Mouse (Mus musculus) liver, embryonic 14.5 days (tissue): ENCODE measurements around the gene Ube4b. TPM values are rescaled to one million over a fixed set of nuclear protein-coding genes. Genes with fewer than 3 reads are reported as not detected.

Experiments
- ATAC-seq: fragments of 200-750 bp; cut with Nextera tagmentation; 2 replicates; pipeline ENCODE4 v1.8.0; 2017; ENCODE audit warnings: moderate number of reproducible peaks, mild to moderate bottlenecking, moderate library complexity; ENCODE audit not compliant: insufficient read depth
- DNase-seq, 3 experiments: peaks; one replicate each; pipeline ENCODE4 v3.0.0-alpha.2; 2012 to 2013; ENCODE audit warnings: low read depth in 3 of 3, low spot score in 3 of 3
- H3K27ac ChIP-seq: fragments of 300-500 bp; sonication (generic); 2 replicates; pipeline ENCODE4 v1.5.1; 2014; ENCODE audit warnings: moderate library complexity, mild to moderate bottlenecking, control low read depth, inconsistent platforms
- H3K27me3 ChIP-seq: fragments of 300-500 bp; sonication (generic); 2 replicates; pipeline ENCODE4 v1.6.1; 2014; ENCODE audit warnings: mild to moderate bottlenecking, low read length, moderate library complexity; ENCODE audit not compliant: control insufficient read depth, insufficient read depth
- H3K36me3 ChIP-seq: fragments of 300-500 bp; sonication (generic); replicated peaks from 2 replicates; pipeline ENCODE4 v1.6.1; 2014; ENCODE audit warnings: low read depth; ENCODE audit not compliant: control insufficient read depth, insufficient read depth
- H3K4me1 ChIP-seq, 2 experiments: fragments of 200-500 bp in 1 of 2; fragments of 300-500 bp in 1 of 2; sonication (generic) in 1 of 2; replicated peaks; 2 replicates each; pipeline ENCODE4 v1.6.1; 2012 to 2014; ENCODE audit warnings: antibody characterized with exemption in 1 of 2, inconsistent platforms in 1 of 2, low read length in 1 of 2; ENCODE audit not compliant: control insufficient read depth in 2 of 2, insufficient read depth in 2 of 2
- H3K4me2 ChIP-seq: fragments of 300-500 bp; sonication (generic); 2 replicates; pipeline ENCODE4 v1.6.1; 2014; ENCODE audit warnings: low read depth, mild to moderate bottlenecking, control low read depth, moderate library complexity
- H3K4me3 ChIP-seq, 2 experiments: fragments of 200-500 bp in 1 of 2; fragments of 300-500 bp in 1 of 2; sonication (generic) in 1 of 2; 2 replicates each; pipeline ENCODE4 v1.5.1; 2012 to 2014; ENCODE audit warnings: low read depth in 2 of 2, low read length in 2 of 2, mild to moderate bottlenecking in 2 of 2, control low read depth in 1 of 2, inconsistent platforms in 1 of 2, moderate library complexity in 1 of 2; ENCODE audit not compliant: insufficient read depth in 1 of 2
- H3K9ac ChIP-seq: fragments of 300-500 bp; sonication (generic); replicated peaks from 2 replicates; pipeline ENCODE4 v1.6.1; 2014; ENCODE audit warnings: mild to moderate bottlenecking, control low read depth, moderate library complexity
- H3K9me3 ChIP-seq: fragments of 300-500 bp; sonication (generic); 2 replicates; pipeline ENCODE4 v1.6.1; 2016; ENCODE audit warnings: low read length, mixed read lengths; ENCODE audit not compliant: control insufficient read depth
- CTCF ChIP-seq: IDR thresholded peaks from 2 replicates; pipeline ENCODE4 v1.5.1; 2016; ENCODE audit warnings: antibody characterized with exemption, low read depth, control low read depth
- EP300 ChIP-seq: IDR thresholded peaks from 2 replicates; pipeline ENCODE4 v1.6.1; 2016; ENCODE audit warnings: antibody characterized with exemption, low read depth
- WGBS: fragments of 180-500 bp; shearing (Covaris S2); extraction: QIAGEN DNeasy Blood & Tissue Kit; methylation state at CpG from one replicate; pipeline ENCODE4 v1.1.7; 2014; ENCODE audit not compliant: insufficient replicate concordance; 5-methylcytosine and 5-hydroxymethylcytosine counted together
- polyA plus RNA-seq, 2 experiments: library from polyadenylated mRNA; depleted of rRNA in 1 of 2; stranded (reverse) in 1 of 2; unstranded in 1 of 2; fragments of >200 nt; fragmentation: Nextera tagmentation in 1 of 2; extraction: Ambion mirVana in 1 of 2; gene quantifications; 2 replicates each; pipeline versions ENCODE4 v1.2.1 to v1.2.3; 2012 to 2014

Ube4b gene
- polyA plus RNA-seq, 2 experiments = 8.2 to 16.7 TPM

DNA sequence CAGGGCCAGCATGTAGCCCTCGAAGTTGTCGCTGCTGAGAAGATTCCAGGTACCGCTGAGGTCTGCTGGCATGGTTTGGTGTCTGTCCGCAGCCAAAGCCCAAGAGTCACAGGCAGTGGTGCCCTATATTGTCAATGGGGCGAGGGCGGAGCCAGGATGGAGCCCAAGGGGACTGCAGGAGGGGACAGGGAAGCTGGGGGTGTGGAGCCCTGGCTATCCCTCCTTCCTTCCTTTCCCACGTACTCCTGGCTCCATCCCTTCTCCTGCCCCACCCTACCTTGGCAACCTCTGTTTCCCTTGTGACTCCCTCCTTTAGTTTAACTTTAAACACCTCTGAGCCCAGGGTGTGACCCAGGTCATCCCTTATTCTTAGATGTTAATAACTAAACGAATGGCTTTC, 28.3 kb upstream of the Ube4b start, which contains the start of gene Rbp7:
TSS of gene Rbp7 (minus strand) at position 100 of the 400 bp plus-strand sequence.
- H3K4me2 ChIP-seq = no peak within 1 kb of the TSS
- TF ChIP-seq CTCF (no peak), EP300 (no peak)
- H3K9ac ChIP-seq = no peak within 1 kb of the TSS
- WGBS = 53% methylated on average over 8 of the region's 8 CpGs
- H3K27me3 ChIP-seq = no peaks in the 10 kb centered on the region
- no peaks in the 10 kb centered on the region for H3K36me3 ChIP-seq
- no peak for DNase-seq
- H3K4me1 ChIP-seq = no peaks in the 10 kb centered on the region
- no peak for ATAC-seq
- H3K27ac ChIP-seq = no peak within 1 kb of the TSS
- no peaks in the 10 kb centered on the region for H3K9me3 ChIP-seq
- no peak within 1 kb of the TSS for H3K4me3 ChIP-seq

DNA sequence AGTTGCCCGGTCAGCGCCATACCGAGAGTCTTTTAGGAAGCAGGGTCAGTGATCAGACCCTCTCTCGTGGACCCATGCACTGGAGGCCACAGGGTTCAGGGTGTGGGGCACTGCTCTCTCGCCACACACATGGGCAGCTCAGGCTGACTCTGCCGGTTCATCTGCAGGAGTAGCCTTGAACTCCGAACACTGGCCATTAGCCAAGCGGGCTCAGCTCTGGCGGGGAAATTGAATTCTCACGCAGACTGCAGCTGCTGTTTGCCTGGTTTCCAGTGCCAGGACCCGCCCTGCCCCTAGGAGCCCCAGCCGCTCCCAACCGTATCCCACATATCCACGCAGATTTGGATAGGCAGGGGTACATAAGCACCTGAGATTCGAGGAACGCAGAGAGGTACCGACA, 27.7 kb upstream of the Ube4b start:
- 73% methylated on average over 17 of the region's 17 CpGs for WGBS
- Histone ChIP-seq H3K9me3 (no peaks in the 10 kb centered on the region), H3K27me3 (no peaks in the 10 kb centered on the region), H3K36me3 (no peaks in the 10 kb centered on the region), H3K4me1 (no peaks in the 10 kb centered on the region), H3K27ac (no peak overlapping the region), H3K4me3 (no peak overlapping the region), H3K9ac (no peak overlapping the region), H3K4me2 (no peak overlapping the region)
- TF ChIP-seq EP300 = no peak
- TF ChIP-seq CTCF = no peak
- DNase-seq (no peak), ATAC-seq (no peak)

DNA sequence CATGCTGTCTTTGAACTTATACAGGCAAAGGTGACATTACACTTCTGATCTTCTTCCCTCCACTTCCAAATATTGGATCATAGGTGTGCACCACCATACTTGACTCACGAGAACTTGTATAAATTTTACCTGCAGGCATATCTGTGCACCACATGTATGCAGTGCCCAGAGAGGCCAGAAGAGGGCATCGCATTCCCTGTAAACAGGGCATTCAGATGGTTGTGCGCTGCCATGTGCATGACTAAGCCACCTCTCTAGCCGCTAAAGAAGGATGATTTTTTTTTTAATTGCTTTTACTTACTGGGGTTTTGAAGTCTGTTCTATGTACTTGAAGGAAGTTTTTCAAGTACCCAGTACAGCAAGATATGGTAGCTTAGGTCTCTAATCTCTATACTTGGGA, 27.1 kb upstream of the Ube4b start:
- Histone ChIP-seq H3K9me3 (no peaks in the 10 kb centered on the region), H3K4me3 (no peak overlapping the region), H3K36me3 (no peaks in the 10 kb centered on the region), H3K9ac (no peak overlapping the region), H3K4me2 (no peak overlapping the region), H3K4me1 (no peaks in the 10 kb centered on the region), H3K27ac (no peak overlapping the region), H3K27me3 (no peaks in the 10 kb centered on the region)
- ATAC-seq = no peak
- DNase-seq = no peak
- WGBS = 64% methylated on average over 4 of the region's 4 CpGs
- TF ChIP-seq CTCF (peak; percentile 68), EP300 (no peak)

DNA sequence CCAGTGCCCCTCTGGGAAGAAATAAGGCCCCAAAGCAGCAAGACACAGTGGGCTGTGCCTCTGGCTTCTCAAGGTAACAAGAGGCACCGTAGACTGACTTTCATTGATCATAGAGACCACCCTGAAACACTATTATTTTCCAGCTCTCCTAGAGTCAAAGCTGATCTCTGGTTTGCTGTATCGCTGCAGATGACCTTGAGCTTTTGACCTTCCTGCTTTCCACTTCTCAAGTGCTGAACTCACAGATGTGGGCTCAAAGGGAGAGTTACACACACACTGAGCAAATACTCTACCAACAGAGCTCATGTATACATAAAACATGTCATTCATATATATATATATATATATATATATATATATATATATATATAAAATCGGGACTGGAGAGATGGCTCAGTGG, 24.1 kb upstream of the Ube4b start:
- 64% methylated on average over 3 of the region's 3 CpGs for WGBS
- ATAC-seq = no peak
- peaks cover 2 to 8% of the 10 kb centered on the region in 2 experiments; a peak in 3 of 4 replicates for H3K4me1 ChIP-seq
- no peak overlapping the region for H3K4me2 ChIP-seq
- no peaks in the 10 kb centered on the region for H3K9me3 ChIP-seq
- no peak overlapping the region for H3K9ac ChIP-seq
- no peaks in the 10 kb centered on the region for H3K27me3 ChIP-seq
- H3K36me3 ChIP-seq = no peaks in the 10 kb centered on the region
- H3K4me3 ChIP-seq = no peak overlapping the region
- TF ChIP-seq EP300 (no peak), CTCF (no peak)
- no peak for DNase-seq
- no peak overlapping the region for H3K27ac ChIP-seq

DNA sequence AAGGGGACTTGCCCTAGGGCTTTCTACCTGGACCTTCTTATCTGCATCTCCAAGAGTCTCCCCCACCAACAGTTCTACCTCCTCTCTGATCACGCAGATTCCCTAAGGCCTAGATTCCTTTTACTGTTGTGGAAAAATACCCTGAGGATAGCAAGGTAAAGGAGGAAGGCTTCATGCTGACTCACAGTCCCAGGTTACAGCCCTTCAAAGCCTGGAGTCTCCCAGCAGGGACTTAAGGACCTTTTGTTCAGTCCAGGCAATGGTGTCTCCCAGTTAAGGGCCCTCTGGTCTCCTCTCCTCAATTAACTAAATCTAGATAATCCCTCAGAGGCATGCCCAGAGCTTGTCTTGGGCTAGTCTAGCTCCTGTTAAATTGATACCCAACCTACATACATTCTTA, 19.8 kb upstream of the Ube4b start:
- DNase-seq = no peak
- 41% methylated on average over 1 of the region's 1 CpGs for WGBS
- TF ChIP-seq EP300 (no peak), CTCF (no peak)
- Histone ChIP-seq H3K27ac (no peak overlapping the region), H3K9me3 (no peaks in the 10 kb centered on the region), H3K9ac (peak overlapping the region; percentile 31; the same call in 1 of the 2 replicates), H3K4me2 (peak overlapping the region; percentile 79), H3K4me3 (peak overlapping the region; percentile 45 to 53; a peak in 1 of 4 replicates), H3K36me3 (no peaks in the 10 kb centered on the region), H3K27me3 (no peaks in the 10 kb centered on the region), H3K4me1 (peaks cover 4 to 18% of the 10 kb centered on the region in 2 experiments; a peak in 3 of 4 replicates)
- ATAC-seq = no peak
